Mouse (Mus musculus): ENCODE data around the gene Slc35g3. TPM values are rescaled to one million over a fixed set of nuclear protein-coding genes. Genes with fewer than 3 reads are reported as not detected.

The Slc35g3 gene
- polyA plus RNA-seq, 1 experiment = 0.08 TPM

GRCm38 (mm10) chr11:69718661-69719060, 43.1 kb downstream of the Slc35g3 start:
- Histone ChIP-seq H3K4me3 (ENCODE audit: insufficient read depth, poor library complexity, severe bottlenecking) (no peak overlapping the region), H3K27me3 (ENCODE audit: control insufficient read depth, insufficient read depth, insufficient read length) (no peaks in the 10 kb centered on the region), H3ac (ENCODE audit: control insufficient read depth, insufficient read length, low read depth) (no peak overlapping the region), H3K79me2 (ENCODE audit: control insufficient read depth, insufficient read depth) (no peaks in the 10 kb centered on the region), H3K36me3 (ENCODE audit: control insufficient read depth, insufficient read depth) (no peaks in the 10 kb centered on the region), H3K79me3 (ENCODE audit: low read depth) (no peaks in the 10 kb centered on the region)
- TF ChIP-seq USF1 (IDR thresholded peaks at IDR 0.05; ENCODE audit: low read depth) (no peak), FOSL1 (IDR thresholded peaks at IDR 0.05; ENCODE audit: insufficient read depth, low read length, poor library complexity, severe bottlenecking) (no peak), CEBPB (IDR thresholded peaks at IDR 0.05; ENCODE audit: low read depth) (no peak), CTCF (IDR thresholded peaks at IDR 0.05; ENCODE audit: control insufficient read depth, insufficient read depth, insufficient read length) (no peak), MYOD1 (IDR thresholded peaks at IDR 0.05; ENCODE audit: control insufficient read depth, insufficient read length, low read depth) (no peak), MAX (IDR thresholded peaks at IDR 0.05) (no peak), MYOG (IDR thresholded peaks at IDR 0.05; ENCODE audit: control insufficient read depth, extremely low read depth, insufficient read length) (no peak)

- H3K27me3 ChIP-seq (ENCODE audit: control insufficient read depth, insufficient read depth, insufficient read length) = no peaks in the 10 kb centered on the region
- H3K36me3 ChIP-seq (ENCODE audit: control insufficient read depth, insufficient read depth) = no peaks in the 10 kb centered on the region
- H3K79me3 ChIP-seq (ENCODE audit: low read depth) = no peaks in the 10 kb centered on the region
- no peaks in the 10 kb centered on the region for H3K79me2 ChIP-seq (ENCODE audit: control insufficient read depth, insufficient read depth)
- no peak overlapping the region for H3K4me3 ChIP-seq (ENCODE audit: insufficient read depth, poor library complexity, severe bottlenecking)
- H3ac ChIP-seq (ENCODE audit: control insufficient read depth, insufficient read length, low read depth) = no peak overlapping the region
- no peak for TF ChIP-seq FOSL1 (IDR thresholded peaks at IDR 0.05; ENCODE audit: insufficient read depth, low read length, poor library complexity, severe bottlenecking)
- TF ChIP-seq CTCF (IDR thresholded peaks at IDR 0.05; ENCODE audit: control insufficient read depth, insufficient read depth, insufficient read length) = no peak
- TF ChIP-seq MAX (IDR thresholded peaks at IDR 0.05) = no peak
- TF ChIP-seq CEBPB (IDR thresholded peaks at IDR 0.05; ENCODE audit: low read depth) = no peak
- TF ChIP-seq USF1 (IDR thresholded peaks at IDR 0.05; ENCODE audit: low read depth) = no peak
- no peak for TF ChIP-seq MYOD1 (IDR thresholded peaks at IDR 0.05; ENCODE audit: control insufficient read depth, insufficient read length, low read depth)
- no peak for TF ChIP-seq MYOG (IDR thresholded peaks at IDR 0.05; ENCODE audit: control insufficient read depth, extremely low read depth, insufficient read length)
Measured at GRCm38 (mm10) chr11:69716953-69717352, 44.8 kb downstream of the Slc35g3 start.

GRCm38 (mm10) chr11:69715929-69716328, 45.8 kb downstream of the Slc35g3 start:
- Histone ChIP-seq H3ac (ENCODE audit: control insufficient read depth, insufficient read length, low read depth) (no peak overlapping the region), H3K27me3 (ENCODE audit: control insufficient read depth, insufficient read depth, insufficient read length) (no peaks in the 10 kb centered on the region), H3K36me3 (ENCODE audit: control insufficient read depth, insufficient read depth) (no peaks in the 10 kb centered on the region), H3K4me3 (ENCODE audit: insufficient read depth, poor library complexity, severe bottlenecking) (no peak overlapping the region), H3K79me3 (ENCODE audit: low read depth) (no peaks in the 10 kb centered on the region), H3K79me2 (ENCODE audit: control insufficient read depth, insufficient read depth) (no peaks in the 10 kb centered on the region)
- no peak for TF ChIP-seq FOSL1 (IDR thresholded peaks at IDR 0.05; ENCODE audit: insufficient read depth, low read length, poor library complexity, severe bottlenecking)
- no peak for TF ChIP-seq MYOD1 (IDR thresholded peaks at IDR 0.05; ENCODE audit: control insufficient read depth, insufficient read length, low read depth)
- no peak for TF ChIP-seq CEBPB (IDR thresholded peaks at IDR 0.05; ENCODE audit: low read depth)
- no peak for TF ChIP-seq CTCF (IDR thresholded peaks at IDR 0.05; ENCODE audit: control insufficient read depth, insufficient read depth, insufficient read length)
- no peak for TF ChIP-seq USF1 (IDR thresholded peaks at IDR 0.05; ENCODE audit: low read depth)
- no peak for TF ChIP-seq MYOG (IDR thresholded peaks at IDR 0.05; ENCODE audit: control insufficient read depth, extremely low read depth, insufficient read length)
- no peak for TF ChIP-seq MAX (IDR thresholded peaks at IDR 0.05)

- Histone ChIP-seq H3K4me3 (ENCODE audit: insufficient read depth, poor library complexity, severe bottlenecking) (no peak overlapping the region), H3K79me2 (ENCODE audit: control insufficient read depth, insufficient read depth) (no peaks in the 10 kb centered on the region), H3K36me3 (ENCODE audit: control insufficient read depth, insufficient read depth) (no peaks in the 10 kb centered on the region), H3K27me3 (ENCODE audit: control insufficient read depth, insufficient read depth, insufficient read length) (no peaks in the 10 kb centered on the region), H3K79me3 (ENCODE audit: low read depth) (no peaks in the 10 kb centered on the region), H3ac (ENCODE audit: control insufficient read depth, insufficient read length, low read depth) (no peak overlapping the region)
- TF ChIP-seq MAX (IDR thresholded peaks at IDR 0.05) (no peak), USF1 (IDR thresholded peaks at IDR 0.05; ENCODE audit: low read depth) (no peak), FOSL1 (IDR thresholded peaks at IDR 0.05; ENCODE audit: insufficient read depth, low read length, poor library complexity, severe bottlenecking) (no peak), CTCF (IDR thresholded peaks at IDR 0.05; ENCODE audit: control insufficient read depth, insufficient read depth, insufficient read length) (no peak), MYOG (IDR thresholded peaks at IDR 0.05; ENCODE audit: control insufficient read depth, extremely low read depth, insufficient read length) (no peak)
Measured at GRCm38 (mm10) chr11:69715482-69715881, 46.3 kb downstream of the Slc35g3 start.

DNA sequence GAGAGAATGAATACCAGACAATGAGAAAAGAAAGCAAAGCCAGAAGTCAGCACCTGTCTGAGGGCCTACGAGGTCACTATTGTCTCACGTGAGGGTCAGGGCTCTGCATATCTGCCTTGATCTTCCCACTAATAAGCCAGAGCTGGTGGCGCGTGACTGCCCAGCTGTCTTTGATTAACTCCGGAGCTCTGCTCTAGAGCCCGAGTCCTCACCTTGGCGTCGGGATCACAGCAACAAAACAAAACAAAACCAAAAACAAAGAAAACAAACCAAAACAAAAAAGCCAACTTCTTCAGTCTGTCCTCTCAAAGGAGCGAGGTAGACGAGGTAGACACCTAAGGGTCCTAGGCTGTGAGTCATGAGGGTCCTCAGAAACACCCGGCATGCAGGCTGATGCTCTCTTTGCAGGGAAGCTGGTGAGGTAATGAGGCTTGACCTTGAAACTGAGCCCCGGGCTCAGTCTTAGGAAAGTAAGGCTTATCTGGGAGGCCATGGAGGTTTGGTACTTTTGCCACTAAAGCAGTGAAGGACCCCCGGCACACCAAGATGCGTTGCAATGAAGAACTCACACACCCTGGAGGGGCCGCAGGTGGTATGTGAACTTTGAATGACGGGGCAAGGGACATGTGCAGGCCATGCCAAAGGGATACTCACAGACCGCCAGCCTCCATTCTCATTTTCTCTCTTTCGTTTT, 47.0 kb downstream of the Slc35g3 start:
- no peaks in the 10 kb centered on the region for H3K36me3 ChIP-seq (ENCODE audit: control insufficient read depth, insufficient read depth)
- no peak for TF ChIP-seq CEBPB (IDR thresholded peaks at IDR 0.05; ENCODE audit: low read depth)
- no peak for TF ChIP-seq USF1 (IDR thresholded peaks at IDR 0.05; ENCODE audit: low read depth)
- no peak for TF ChIP-seq MYOG (IDR thresholded peaks at IDR 0.05; ENCODE audit: control insufficient read depth, extremely low read depth, insufficient read length)
- H3K27me3 ChIP-seq (ENCODE audit: control insufficient read depth, insufficient read depth, insufficient read length) = no peaks in the 10 kb centered on the region
- no peak overlapping the region for H3K4me3 ChIP-seq (ENCODE audit: insufficient read depth, poor library complexity, severe bottlenecking)
- H3K79me2 ChIP-seq (ENCODE audit: control insufficient read depth, insufficient read depth) = no peaks in the 10 kb centered on the region
- no peak overlapping the region for H3ac ChIP-seq (ENCODE audit: control insufficient read depth, insufficient read length, low read depth)
- no peaks in the 10 kb centered on the region for H3K79me3 ChIP-seq (ENCODE audit: low read depth)
